Mouse (Mus musculus): ENCODE measurements around the gene Gse1. TPM values are rescaled to one million over a fixed set of nuclear protein-coding genes. Genes with fewer than 3 reads are reported as not detected.

The Gse1 gene
- total RNA-seq (2012; rRNA removed) = 21.4 and 32.7 TPM in 2 replicates

DNA sequence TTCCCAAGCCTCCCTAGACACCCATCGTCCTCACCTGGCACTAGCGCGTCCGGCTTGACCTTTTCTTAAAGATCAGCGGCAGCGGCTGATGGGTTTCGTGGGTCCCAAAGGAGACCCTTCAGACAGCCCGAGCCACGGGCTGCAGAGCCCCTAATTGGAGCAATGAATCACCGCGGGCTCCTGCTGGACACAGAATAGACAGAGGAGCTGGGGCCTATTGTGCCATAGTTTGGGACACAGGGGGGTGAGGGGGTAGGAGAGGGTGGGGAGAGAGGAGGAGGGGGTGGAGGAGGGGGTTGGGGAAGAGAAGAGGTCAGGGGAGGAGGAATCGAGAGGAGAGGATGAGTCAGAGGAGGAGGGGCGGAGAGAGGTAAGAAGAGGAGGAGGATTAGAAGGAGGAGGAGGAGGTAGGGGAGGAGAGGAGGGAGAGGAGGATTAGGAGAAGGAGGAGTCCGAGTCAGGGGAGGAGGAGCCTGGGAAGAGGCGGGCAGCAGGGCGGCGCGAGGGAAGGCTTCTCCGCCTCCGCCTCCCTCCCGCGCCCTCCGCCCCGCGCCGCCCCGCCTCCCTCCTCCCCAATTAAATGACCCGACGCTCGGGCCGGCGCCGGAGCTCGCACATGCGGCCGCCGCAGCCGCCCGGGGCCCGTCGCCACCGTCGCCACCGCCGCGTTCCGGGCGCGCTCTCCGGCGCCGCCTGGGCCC, at the start of gene Gse1:
Gene Gse1 (plus strand): TSS at position 566 of the 701 bp plus-strand sequence.
- peak within 1 kb of the TSS; percentile 72 to 85; a peak in 3 of 4 replicates for H3K4me3 ChIP-seq (ENCODE audit: insufficient read depth in 1 of 2, low read depth in 1 of 2, low read length in 2 of 2, poor library complexity in 1 of 2, severe bottlenecking in 1 of 2)
- peak; percentile 75 for DNase-seq (ENCODE audit: low read depth, low spot score)
- in situ Hi-C loops (cut with MboI; ENCODE audit: low sequenced_read_pairs in 2 of 2, unreplicated experiment in 2 of 2) = no loop called here
- no peaks in the 10 kb centered on the region for H3K9me3 ChIP-seq (ENCODE audit: control insufficient read depth, insufficient read depth, low read depth, low read length)
- peak within 1 kb of the TSS; percentile 44 for H3K9ac ChIP-seq (ENCODE audit: insufficient read depth, low read depth, low read length, poor library complexity, severe bottlenecking)
- TF ChIP-seq ZC3H11A (IDR thresholded peaks at IDR 0.05; ENCODE audit: borderline replicate concordance, low read depth, low read length) (no peak), HCFC1 (IDR thresholded peaks at IDR 0.05; ENCODE audit: borderline replicate concordance, insufficient read depth, low read length) (no peak), CHD2 (IDR thresholded peaks at IDR 0.05; ENCODE audit: low read depth, low read length) (no peak), ZNF384 (IDR thresholded peaks at IDR 0.05; ENCODE audit: low read depth, low read length) (no peak), MAFK (IDR thresholded peaks at IDR 0.05; ENCODE audit: insufficient read depth, low read depth, low read length) (no peak)
- H3K27ac ChIP-seq (ENCODE audit: insufficient read depth, low read depth, low read length, poor library complexity, severe bottlenecking) = no peak within 1 kb of the TSS
- H3K36me3 ChIP-seq (ENCODE audit: control insufficient read depth, insufficient read depth, low read length, poor library complexity, severe bottlenecking) = no peaks in the 10 kb centered on the region
- H3K4me1 ChIP-seq (ENCODE audit: control insufficient read depth in 2 of 2, insufficient read depth in 2 of 2, low read length in 2 of 2, poor library complexity in 1 of 2) = peaks cover 0 to 2% of the 10 kb centered on the region in 2 experiments; a peak in 1 of 4 replicates

DNA sequence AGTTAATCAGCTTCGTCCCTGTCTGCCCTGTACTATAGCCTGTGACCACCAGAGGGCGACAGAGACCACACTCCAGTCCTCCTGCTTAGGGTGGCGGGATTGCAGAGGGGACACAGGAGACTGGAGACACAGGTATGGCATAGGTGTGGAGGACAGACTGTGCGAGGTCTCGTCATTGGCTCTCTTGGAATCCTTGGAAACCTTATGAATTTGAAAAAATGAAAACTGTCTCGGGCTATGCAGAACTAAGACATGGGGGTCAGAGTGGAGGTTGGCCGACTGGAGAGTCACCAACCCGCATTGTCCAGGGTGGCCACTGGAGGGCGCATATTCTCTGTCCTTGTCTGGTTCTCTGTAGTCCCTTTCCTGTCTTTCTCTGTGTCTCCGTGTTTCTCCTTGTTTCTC, 49.2 kb upstream of the Gse1 start:
- peak; percentile 83 for DNase-seq (ENCODE audit: low read depth, low spot score)
- in situ Hi-C loops (cut with MboI; ENCODE audit: low sequenced_read_pairs in 2 of 2, unreplicated experiment in 2 of 2) = no loop called here
- Histone ChIP-seq H3K4me1 (ENCODE audit: control insufficient read depth in 2 of 2, insufficient read depth in 2 of 2, low read length in 2 of 2, poor library complexity in 1 of 2) (peaks cover 0 to 15% of the 10 kb centered on the region in 2 experiments; a peak in 2 of 4 replicates), H3K9me3 (ENCODE audit: control insufficient read depth, insufficient read depth, low read depth, low read length) (no peaks in the 10 kb centered on the region), H3K36me3 (ENCODE audit: control insufficient read depth, insufficient read depth, low read length, poor library complexity, severe bottlenecking) (no peaks in the 10 kb centered on the region), H3K9ac (ENCODE audit: insufficient read depth, low read depth, low read length, poor library complexity, severe bottlenecking) (no peak overlapping the region), H3K4me3 (ENCODE audit: insufficient read depth in 1 of 2, low read depth in 1 of 2, low read length in 2 of 2, poor library complexity in 1 of 2, severe bottlenecking in 1 of 2) (peak overlapping the region in 1 of 2 experiments; percentile 18; a peak in 1 of 4 replicates), H3K27ac (ENCODE audit: insufficient read depth, low read depth, low read length, poor library complexity, severe bottlenecking) (no peak overlapping the region)
- TF ChIP-seq ZC3H11A (IDR thresholded peaks at IDR 0.05; ENCODE audit: borderline replicate concordance, low read depth, low read length) = 0 out of 2 replicates have a peak, but pooled peaks have one; percentile 50
- TF ChIP-seq ZNF384 (IDR thresholded peaks at IDR 0.05; ENCODE audit: low read depth, low read length) = no peak
- TF ChIP-seq HCFC1 (IDR thresholded peaks at IDR 0.05; ENCODE audit: borderline replicate concordance, insufficient read depth, low read length) = no peak
- no peak for TF ChIP-seq CHD2 (IDR thresholded peaks at IDR 0.05; ENCODE audit: low read depth, low read length)

DNA sequence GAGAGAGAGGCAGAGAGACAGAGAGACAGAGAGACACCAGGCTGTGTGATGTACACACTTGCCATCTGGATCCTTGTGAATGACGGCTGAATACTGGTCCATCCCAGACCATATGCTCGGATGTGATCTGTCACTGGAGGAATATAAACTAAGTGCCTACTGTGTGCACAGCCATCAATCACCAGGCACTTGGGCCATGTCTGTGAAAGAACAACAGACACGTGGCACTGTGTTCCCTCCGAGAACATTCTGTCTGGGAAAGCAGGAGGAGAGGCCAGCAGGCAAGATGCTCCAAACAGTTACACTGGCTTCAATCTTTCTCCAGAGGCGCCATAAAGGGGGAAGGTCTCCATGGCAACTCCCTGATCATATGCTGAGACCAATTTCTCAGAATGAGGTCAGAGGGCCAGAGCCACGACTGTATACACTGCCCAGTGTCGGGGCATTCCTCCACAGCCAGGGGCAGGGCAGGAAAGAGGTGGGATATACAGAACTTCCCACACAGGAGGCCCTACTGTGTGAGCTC, 47.7 kb upstream of the Gse1 start:
- Histone ChIP-seq H3K27ac (ENCODE audit: insufficient read depth, low read depth, low read length, poor library complexity, severe bottlenecking) (no peak overlapping the region), H3K9ac (ENCODE audit: insufficient read depth, low read depth, low read length, poor library complexity, severe bottlenecking) (no peak overlapping the region)
- DNase-seq (ENCODE audit: low read depth, low spot score) = no peak

DNA sequence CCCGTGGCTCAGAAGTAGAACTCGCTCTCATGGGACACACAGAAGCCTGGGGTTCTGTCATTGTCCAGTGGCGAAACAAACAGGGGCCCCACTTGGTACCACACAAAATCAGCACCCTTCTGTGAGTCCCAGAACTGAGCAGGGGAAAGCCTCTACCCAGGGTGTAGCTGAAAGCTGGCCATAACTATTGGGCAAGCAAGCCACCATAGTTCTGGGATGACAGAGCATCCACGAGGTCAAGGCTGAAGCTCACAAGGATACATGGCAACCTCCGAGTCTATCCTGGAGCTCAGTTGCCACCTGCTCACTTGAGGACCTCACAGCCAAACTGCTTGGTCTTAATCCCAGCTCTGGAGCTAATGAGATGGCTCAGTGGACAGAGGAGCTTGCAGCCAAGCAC, 47.0 kb upstream of the Gse1 start:
- H3K9ac ChIP-seq (ENCODE audit: insufficient read depth, low read depth, low read length, poor library complexity, severe bottlenecking) = no peak overlapping the region
- no peak overlapping the region for H3K27ac ChIP-seq (ENCODE audit: insufficient read depth, low read depth, low read length, poor library complexity, severe bottlenecking)

More for the DNA sequence above, 47.7 kb upstream of the Gse1 start:
- no peaks in the 10 kb centered on the region for H3K36me3 ChIP-seq (ENCODE audit: control insufficient read depth, insufficient read depth, low read length, poor library complexity, severe bottlenecking)
- in situ Hi-C loops (cut with MboI; ENCODE audit: low sequenced_read_pairs in 2 of 2, unreplicated experiment in 2 of 2) = loop anchor here in 1 of 2 experiments (10.0 kb wide), 1 partner anchor 144 kb away; no protein-coding TSS in a partner anchor
- no peaks in the 10 kb centered on the region for H3K9me3 ChIP-seq (ENCODE audit: control insufficient read depth, insufficient read depth, low read depth, low read length)
- peaks cover 0 to 13% of the 10 kb centered on the region in 2 experiments; a peak in 2 of 4 replicates for H3K4me1 ChIP-seq (ENCODE audit: control insufficient read depth in 2 of 2, insufficient read depth in 2 of 2, low read length in 2 of 2, poor library complexity in 1 of 2)
- no peak overlapping the region for H3K4me3 ChIP-seq (ENCODE audit: insufficient read depth in 1 of 2, low read depth in 1 of 2, low read length in 2 of 2, poor library complexity in 1 of 2, severe bottlenecking in 1 of 2)
- TF ChIP-seq HCFC1 (IDR thresholded peaks at IDR 0.05; ENCODE audit: borderline replicate concordance, insufficient read depth, low read length) (no peak), ZC3H11A (IDR thresholded peaks at IDR 0.05; ENCODE audit: borderline replicate concordance, low read depth, low read length) (no peak), CHD2 (IDR thresholded peaks at IDR 0.05; ENCODE audit: low read depth, low read length) (no peak), ZNF384 (IDR thresholded peaks at IDR 0.05; ENCODE audit: low read depth, low read length) (no peak), MAFK (IDR thresholded peaks at IDR 0.05; ENCODE audit: insufficient read depth, low read depth, low read length) (no peak)

More for the DNA sequence above, 47.0 kb upstream of the Gse1 start:
- in situ Hi-C loops (cut with MboI; ENCODE audit: low sequenced_read_pairs in 2 of 2, unreplicated experiment in 2 of 2) = loop anchor here in 1 of 2 experiments (10.0 kb wide), 1 partner anchor 144 kb away; no protein-coding TSS in a partner anchor
- no peak for DNase-seq (ENCODE audit: low read depth, low spot score)
- Histone ChIP-seq H3K4me3 (ENCODE audit: insufficient read depth in 1 of 2, low read depth in 1 of 2, low read length in 2 of 2, poor library complexity in 1 of 2, severe bottlenecking in 1 of 2) (no peak overlapping the region), H3K36me3 (ENCODE audit: control insufficient read depth, insufficient read depth, low read length, poor library complexity, severe bottlenecking) (no peaks in the 10 kb centered on the region), H3K9me3 (ENCODE audit: control insufficient read depth, insufficient read depth, low read depth, low read length) (no peaks in the 10 kb centered on the region), H3K4me1 (ENCODE audit: control insufficient read depth in 2 of 2, insufficient read depth in 2 of 2, low read length in 2 of 2, poor library complexity in 1 of 2) (peaks cover 0 to 13% of the 10 kb centered on the region in 2 experiments; a peak in 2 of 4 replicates)
- TF ChIP-seq ZNF384 (IDR thresholded peaks at IDR 0.05; ENCODE audit: low read depth, low read length) = no peak
- no peak for TF ChIP-seq HCFC1 (IDR thresholded peaks at IDR 0.05; ENCODE audit: borderline replicate concordance, insufficient read depth, low read length)
- TF ChIP-seq ZC3H11A (IDR thresholded peaks at IDR 0.05; ENCODE audit: borderline replicate concordance, low read depth, low read length) = no peak
- TF ChIP-seq MAFK (IDR thresholded peaks at IDR 0.05; ENCODE audit: insufficient read depth, low read depth, low read length) = no peak
- TF ChIP-seq CHD2 (IDR thresholded peaks at IDR 0.05; ENCODE audit: low read depth, low read length) = no peak
